Mouse (Mus musculus): ENCODE measurements at regions not wholly inside any gene's neighbourhood (a gene's known extent, or its start where the extent isn't known, plus 50 kb on each side); places are given as distances from the start of the nearest gene placed in this dataset.

- no peak for ATAC-seq (replicated peaks; ENCODE audit: low FRiP score, low TSS enrichment, poor library complexity, severe bottlenecking)
Measured at GRCm38 (mm10) chrX:42332906-42333305, 156.6 kb upstream of the Tex13c2 start.

- no peak for ATAC-seq (replicated peaks; ENCODE audit: low FRiP score, low TSS enrichment, poor library complexity, severe bottlenecking)
Measured at GRCm38 (mm10) chrX:42333631-42334030, 155.9 kb upstream of the Tex13c2 start.

- ATAC-seq (replicated peaks; ENCODE audit: low FRiP score, low TSS enrichment, poor library complexity, severe bottlenecking): no peak
Measured at GRCm38 (mm10) chrX:42334794-42335193, 154.7 kb upstream of the Tex13c2 start.

- ATAC-seq (replicated peaks; ENCODE audit: low FRiP score, low TSS enrichment, poor library complexity, severe bottlenecking): no peak
Measured at GRCm38 (mm10) chrX:42336772-42337171, 152.7 kb upstream of the Tex13c2 start.

- no peak for ATAC-seq (replicated peaks; ENCODE audit: low FRiP score, low TSS enrichment, poor library complexity, severe bottlenecking)
Measured at GRCm38 (mm10) chrX:42342362-42342761, 147.1 kb upstream of the Tex13c2 start.

GRCm38 (mm10) chrX:42342951-42343879, 146.3 kb upstream of the Tex13c2 start:
- no peak for ATAC-seq (replicated peaks; ENCODE audit: low FRiP score, low TSS enrichment, poor library complexity, severe bottlenecking)

GRCm38 (mm10) chrX:42352610-42353254, 136.8 kb upstream of the Tex13c2 start:
- ATAC-seq (replicated peaks; ENCODE audit: low FRiP score, low TSS enrichment, poor library complexity, severe bottlenecking): no peak

- ATAC-seq (replicated peaks; ENCODE audit: low FRiP score, low TSS enrichment, poor library complexity, severe bottlenecking): no peak
Measured at GRCm38 (mm10) chrX:42359381-42360172, 129.9 kb upstream of the Tex13c2 start.

- no peak for ATAC-seq (replicated peaks; ENCODE audit: low FRiP score, low TSS enrichment, poor library complexity, severe bottlenecking)
Measured at GRCm38 (mm10) chrX:42360173-42360931, 129.1 kb upstream of the Tex13c2 start.

GRCm38 (mm10) chrX:42360973-42361372, 128.5 kb upstream of the Tex13c2 start:
- no peak for ATAC-seq (replicated peaks; ENCODE audit: low FRiP score, low TSS enrichment, poor library complexity, severe bottlenecking)

GRCm38 (mm10) chrX:42361400-42362028, 128.0 kb upstream of the Tex13c2 start:
- ATAC-seq (replicated peaks; ENCODE audit: low FRiP score, low TSS enrichment, poor library complexity, severe bottlenecking): no peak

GRCm38 (mm10) chrX:42364137-42364536, 125.4 kb upstream of the Tex13c2 start:
- ATAC-seq (replicated peaks; ENCODE audit: low FRiP score, low TSS enrichment, poor library complexity, severe bottlenecking): no peak

GRCm38 (mm10) chrX:42373794-42374398, 115.6 kb upstream of the Tex13c2 start:
- ATAC-seq (replicated peaks; ENCODE audit: low FRiP score, low TSS enrichment, poor library complexity, severe bottlenecking): no peak

GRCm38 (mm10) chrX:42393836-42394556, 95.5 kb upstream of the Tex13c2 start:
- ATAC-seq (replicated peaks; ENCODE audit: low FRiP score, low TSS enrichment, poor library complexity, severe bottlenecking): peak; percentile 65

GRCm38 (mm10) chrX:42396441-42396840, 93.0 kb upstream of the Tex13c2 start:
- ATAC-seq (replicated peaks; ENCODE audit: low FRiP score, low TSS enrichment, poor library complexity, severe bottlenecking): no peak

GRCm38 (mm10) chrX:42398836-42399235, 90.7 kb upstream of the Tex13c2 start:
- ATAC-seq (replicated peaks; ENCODE audit: low FRiP score, low TSS enrichment, poor library complexity, severe bottlenecking): no peak

- peak; percentile 65; the same call in 1 of the 2 replicates for ATAC-seq (replicated peaks; ENCODE audit: low FRiP score, low TSS enrichment, poor library complexity, severe bottlenecking)
Measured at GRCm38 (mm10) chrX:42399343-42399742, 90.1 kb upstream of the Tex13c2 start.

- ATAC-seq (replicated peaks; ENCODE audit: low FRiP score, low TSS enrichment, poor library complexity, severe bottlenecking): no peak
Measured at GRCm38 (mm10) chrX:42401091-42401490, 88.4 kb upstream of the Tex13c2 start.

Data from megakaryocyte-erythroid progenitor cell, adult 5-6 weeks (primary cell).